Mouse (Mus musculus) megakaryocyte, embryonic 14.5 days (primary cell): ENCODE measurements around the gene Spsb2. TPM values are rescaled to one million over a fixed set of nuclear protein-coding genes. Genes with fewer than 3 reads are reported as not detected.

Experiments used
- H3K27me3 ChIP-seq: replicated peaks from 2 replicates; pipeline ENCODE3; 2012; ENCODE audit warnings: inconsistent platforms
- H3K36me3 ChIP-seq: replicated peaks from 2 replicates; pipeline ENCODE3; 2012; ENCODE audit warnings: low read length, inconsistent platforms, mixed read lengths
- H3K4me1 ChIP-seq: 2 replicates; pipeline ENCODE4 v1.6.1; 2012; ENCODE audit warnings: inconsistent platforms
- H3K4me3 ChIP-seq: replicated peaks from 2 replicates; pipeline ENCODE3; 2012; ENCODE audit warnings: moderate library complexity, mild to moderate bottlenecking, inconsistent platforms
- H3K9me3 ChIP-seq: 2 replicates; pipeline ENCODE4 v1.6.1; 2012; ENCODE audit warnings: inconsistent platforms
- FLI1 ChIP-seq: IDR thresholded peaks from 2 replicates; pipeline ENCODE4 v1.6.1; 2012; ENCODE audit warnings: low read length, inconsistent platforms, mixed read lengths
- GATA1 ChIP-seq: IDR thresholded peaks from 3 replicates; pipeline ENCODE4 v1.6.1; 2012; ENCODE audit warnings: mixed read lengths, low read length, inconsistent platforms, borderline replicate concordance
- polyA plus RNA-seq: library from polyadenylated mRNA; stranded (reverse); fragments of >175 nt; gene quantifications from 2 replicates; pipeline ENCODE4 v1.2.3, GENCODE M21; 2012; ENCODE audit warnings: low replicate concordance; ENCODE audit not compliant: insufficient read depth

The Spsb2 gene
- 42.5 and 52.2 TPM in 2 replicates for polyA plus RNA-seq

- Histone ChIP-seq H3K9me3 (no peaks in the 10 kb centered on the region), H3K36me3 (peaks cover 34% of the 10 kb centered on the region), H3K4me3 (peak within 1 kb of the TSS; percentile 95), H3K4me1 (peaks cover 83% of the 10 kb centered on the region), H3K27me3 (no peaks in the 10 kb centered on the region)
- TF ChIP-seq FLI1: no peak
- no peak for TF ChIP-seq GATA1
Observed at GRCm38 (mm10) chr6:124808358-124809012, at the start of gene Spsb2. Gene Spsb2 (plus strand): TSS chr6:124808661.

- peaks cover 45% of the 10 kb centered on the region for H3K27me3 ChIP-seq
- peak overlapping the region; percentile 78 for H3K4me3 ChIP-seq
- TF ChIP-seq FLI1: no peak
- H3K4me1 ChIP-seq: peaks cover 49% of the 10 kb centered on the region
- H3K9me3 ChIP-seq: no peaks in the 10 kb centered on the region
- peaks cover 25% of the 10 kb centered on the region for H3K36me3 ChIP-seq
Observed at GRCm38 (mm10) chr6:124758849-124759232, 49.6 kb upstream of the Spsb2 start.

GRCm38 (mm10) chr6:124759259-124759658 is 49.2 kb upstream of the Spsb2 start:
- no peak for TF ChIP-seq FLI1
- TF ChIP-seq GATA1: no peak
- H3K4me1 ChIP-seq: peaks cover 48% of the 10 kb centered on the region
- peak overlapping the region; percentile 78 for H3K4me3 ChIP-seq
- peaks cover 27% of the 10 kb centered on the region for H3K36me3 ChIP-seq
- peaks cover 47% of the 10 kb centered on the region for H3K27me3 ChIP-seq
- H3K9me3 ChIP-seq: no peaks in the 10 kb centered on the region

- Histone ChIP-seq H3K4me3 (no peak overlapping the region), H3K27me3 (peaks cover 73% of the 10 kb centered on the region), H3K4me1 (peaks cover 38% of the 10 kb centered on the region), H3K36me3 (peaks cover 40% of the 10 kb centered on the region), H3K9me3 (no peaks in the 10 kb centered on the region)
- TF ChIP-seq FLI1 (no peak), GATA1 (no peak)
Observed at GRCm38 (mm10) chr6:124765951-124766350, 42.5 kb upstream of the Spsb2 start.

GRCm38 (mm10) chr6:124767536-124767919 is 40.9 kb upstream of the Spsb2 start:
- TF ChIP-seq GATA1 (no peak), FLI1 (no peak)
- Histone ChIP-seq H3K4me1 (peaks cover 38% of the 10 kb centered on the region), H3K4me3 (peak overlapping the region; percentile 93), H3K9me3 (no peaks in the 10 kb centered on the region), H3K27me3 (peaks cover 70% of the 10 kb centered on the region), H3K36me3 (peaks cover 31% of the 10 kb centered on the region)

GRCm38 (mm10) chr6:124767920-124768703 is 40.3 kb upstream of the Spsb2 start:
- H3K4me3 ChIP-seq: peak overlapping the region; percentile 93
- no peaks in the 10 kb centered on the region for H3K9me3 ChIP-seq
- TF ChIP-seq GATA1 (no peak), FLI1 (no peak)
- peaks cover 25% of the 10 kb centered on the region for H3K36me3 ChIP-seq
- peaks cover 67% of the 10 kb centered on the region for H3K27me3 ChIP-seq
- H3K4me1 ChIP-seq: peaks cover 35% of the 10 kb centered on the region

- H3K27me3 ChIP-seq: peaks cover 66% of the 10 kb centered on the region
- peak overlapping the region; percentile 93 for H3K4me3 ChIP-seq
Observed at GRCm38 (mm10) chr6:124768704-124769044, 39.8 kb upstream of the Spsb2 start.

GRCm38 (mm10) chr6:124769101-124769765 is 39.2 kb upstream of the Spsb2 start, which contains the start of gene Eno2:
Gene Eno2 (minus strand): TSS chr6:124769673.
- peaks cover 35% of the 10 kb centered on the region for H3K4me1 ChIP-seq
- TF ChIP-seq FLI1 (no peak), GATA1 (no peak)
- peak within 1 kb of the TSS; percentile 93 for H3K4me3 ChIP-seq
- H3K36me3 ChIP-seq: peaks cover 16% of the 10 kb centered on the region
- peaks cover 65% of the 10 kb centered on the region for H3K27me3 ChIP-seq
- no peaks in the 10 kb centered on the region for H3K9me3 ChIP-seq

More at GRCm38 (mm10) chr6:124768704-124769044, 39.8 kb upstream of the Spsb2 start:
- TF ChIP-seq FLI1 (no peak), GATA1 (no peak)
- H3K36me3 ChIP-seq: peaks cover 20% of the 10 kb centered on the region
- peaks cover 35% of the 10 kb centered on the region for H3K4me1 ChIP-seq
- H3K9me3 ChIP-seq: no peaks in the 10 kb centered on the region

- TF ChIP-seq GATA1 (no peak), FLI1 (no peak)
- peaks cover 68% of the 10 kb centered on the region for H3K27me3 ChIP-seq
- H3K4me3 ChIP-seq: peak overlapping the region; percentile 93
- peaks cover 35% of the 10 kb centered on the region for H3K4me1 ChIP-seq
- no peaks in the 10 kb centered on the region for H3K9me3 ChIP-seq
- H3K36me3 ChIP-seq: peaks cover 16% of the 10 kb centered on the region
Observed at GRCm38 (mm10) chr6:124770013-124770412, 38.4 kb upstream of the Spsb2 start.

- Histone ChIP-seq H3K4me3 (no peak overlapping the region), H3K4me1 (peaks cover 35% of the 10 kb centered on the region), H3K27me3 (peaks cover 68% of the 10 kb centered on the region), H3K9me3 (no peaks in the 10 kb centered on the region), H3K36me3 (peaks cover 15% of the 10 kb centered on the region)
- no peak for TF ChIP-seq FLI1
- TF ChIP-seq GATA1: no peak
Observed at GRCm38 (mm10) chr6:124770511-124770910, 38.0 kb upstream of the Spsb2 start.
